Mouse (Mus musculus): ENCODE measurements around the gene Prkca.

DNA sequence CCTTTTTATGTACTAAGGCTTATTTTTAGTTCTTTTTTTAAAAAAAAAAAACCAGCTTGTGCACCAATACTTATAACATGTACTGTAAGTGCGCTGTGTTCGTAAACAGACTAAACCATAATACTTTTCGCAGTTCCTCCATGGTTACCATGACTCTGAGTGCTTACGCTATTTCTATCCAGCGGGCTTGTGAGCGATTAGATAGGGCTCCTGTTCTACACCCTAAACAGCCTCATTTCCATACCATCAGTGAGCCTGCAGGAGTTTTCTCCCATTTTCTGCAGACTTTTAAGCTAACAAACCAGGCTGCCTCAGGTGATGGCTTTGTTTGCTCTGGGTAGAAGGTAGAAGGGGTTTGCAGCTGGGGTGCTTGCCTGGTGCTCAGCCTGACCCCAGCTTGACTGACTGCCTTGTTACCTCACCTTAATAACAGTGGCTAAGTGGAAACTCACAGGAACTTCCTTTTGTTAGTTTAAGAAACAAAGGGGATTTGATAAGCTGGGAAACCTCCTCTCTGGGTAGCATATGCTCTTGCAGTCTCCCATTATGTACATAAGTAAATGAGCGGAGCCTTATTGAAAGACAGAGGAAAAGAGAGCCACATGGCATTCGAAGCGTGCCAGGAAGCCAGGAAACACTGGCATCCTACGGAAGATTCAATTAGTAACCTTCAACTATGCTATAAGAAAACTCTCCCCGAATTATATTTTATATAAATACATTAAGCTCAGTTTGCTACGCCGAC, 197.8 kb downstream of the Prkca start:
- TF ChIP-seq MXI1 (IDR thresholded peaks at IDR 0.05; ENCODE audit: low read depth, low read length): no peak
- no peak for TF ChIP-seq GATA1 (IDR thresholded peaks at IDR 0.05; ENCODE audit: low read depth, low read length)
- no peak for TF ChIP-seq ZC3H11A (IDR thresholded peaks at IDR 0.05; ENCODE audit: low read depth, low read length)
- no peak for TF ChIP-seq EP300 (IDR thresholded peaks at IDR 0.05; ENCODE audit: low read depth in 1 of 2, low read length in 2 of 2)
- no peak for TF ChIP-seq TAL1 (IDR thresholded peaks at IDR 0.05; ENCODE audit: low read length)
- no peak for TF ChIP-seq POLR2A (IDR thresholded peaks at IDR 0.05; ENCODE audit: control insufficient read depth in 1 of 2, insufficient read depth in 1 of 2, low read depth in 1 of 2, low read length in 2 of 2, poor library complexity in 1 of 2)
- no peak for TF ChIP-seq SMC3 (IDR thresholded peaks at IDR 0.05; ENCODE audit: low read depth, low read length)
- TF ChIP-seq BHLHE40 (IDR thresholded peaks at IDR 0.05; ENCODE audit: borderline replicate concordance, low read depth, low read length): no peak
- no peak for TF ChIP-seq KAT2A (conservative IDR thresholded peaks at IDR 0.05; ENCODE audit: low read depth, low read length)
- no peak for TF ChIP-seq USF2 (IDR thresholded peaks at IDR 0.05; ENCODE audit: borderline replicate concordance in 1 of 2, insufficient read depth in 1 of 2, low read depth in 1 of 2, low read length in 2 of 2)
- TF ChIP-seq MAFK (IDR thresholded peaks at IDR 0.05; ENCODE audit: borderline replicate concordance, low read depth, low read length): no peak
- TF ChIP-seq ZMIZ1 (IDR thresholded peaks at IDR 0.05; ENCODE audit: low read depth, low read length): no peak

Measured in MEL (cell line).